Mouse (Mus musculus) cerebellum, adult 11 months (tissue): ENCODE measurements at regions not wholly inside any gene's neighbourhood (a gene's known extent, or its start where the extent isn't known, plus 50 kb on each side); places are given as distances from the start of the nearest gene placed in this dataset.

Experiments used
- DNase-seq: peaks from one replicate; pipeline ENCODE4 v3.0.0; 2022

GRCm38 (mm10) chr2:116980692-116981091, 102.2 kb downstream of the Tmco5 start:
- DNase-seq, result no peak

GRCm38 (mm10) chr2:116983351-116983750, 104.9 kb downstream of the Tmco5 start:
- no peak for DNase-seq

- DNase-seq, result no peak
These were observed 105.4 kb downstream of the Tmco5 start for GRCm38 (mm10) chr2:116983821-116984351.

- no peak for DNase-seq
These were observed 106.1 kb downstream of the Tmco5 start for GRCm38 (mm10) chr2:116984597-116984996.

GRCm38 (mm10) chr2:116985549-116985948, 107.1 kb downstream of the Tmco5 start:
- DNase-seq, result no peak

- no peak for DNase-seq
These were observed 110.6 kb downstream of the Tmco5 start for GRCm38 (mm10) chr2:116988953-116989674.

- DNase-seq, result no peak
These were observed 111.6 kb downstream of the Tmco5 start for GRCm38 (mm10) chr2:116990106-116990505.

- no peak for DNase-seq
These were observed 113.1 kb downstream of the Tmco5 start for GRCm38 (mm10) chr2:116991561-116992042.

GRCm38 (mm10) chr2:116993724-116994123, 115.2 kb downstream of the Tmco5 start:
- DNase-seq, result no peak

GRCm38 (mm10) chr2:116996302-116996701, 117.8 kb downstream of the Tmco5 start:
- no peak for DNase-seq

- no peak for DNase-seq
These were observed 120.3 kb downstream of the Tmco5 start for GRCm38 (mm10) chr2:116998822-116999221.

- DNase-seq, result no peak
These were observed 121.1 kb downstream of the Tmco5 start for GRCm38 (mm10) chr2:116999592-116999991.

GRCm38 (mm10) chr2:117003976-117004375, 117.2 kb upstream of the Spred1 start:
- DNase-seq, result no peak

GRCm38 (mm10) chr2:117006846-117007245, 114.3 kb upstream of the Spred1 start:
- no peak for DNase-seq

GRCm38 (mm10) chr2:117008922-117009321, 112.3 kb upstream of the Spred1 start:
- DNase-seq, result no peak

GRCm38 (mm10) chr2:117010001-117010400, 111.2 kb upstream of the Spred1 start:
- DNase-seq, result no peak

- DNase-seq, result no peak
These were observed 110.2 kb upstream of the Spred1 start for GRCm38 (mm10) chr2:117010942-117011341.

- DNase-seq, result no peak
These were observed 103.1 kb upstream of the Spred1 start for GRCm38 (mm10) chr2:117017921-117018651.

GRCm38 (mm10) chr2:117018917-117019538, 102.1 kb upstream of the Spred1 start:
- no peak for DNase-seq

GRCm38 (mm10) chr2:117019552-117019951, 101.6 kb upstream of the Spred1 start:
- no peak for DNase-seq

- DNase-seq, result no peak
These were observed 99.4 kb upstream of the Spred1 start for GRCm38 (mm10) chr2:117021787-117022186.

GRCm38 (mm10) chr2:117023436-117023835, 97.7 kb upstream of the Spred1 start:
- DNase-seq, result no peak

GRCm38 (mm10) chr2:117027071-117027470, 94.1 kb upstream of the Spred1 start:
- no peak for DNase-seq
